Mouse (Mus musculus): ENCODE data around the gene Prkar1b. TPM values are rescaled to one million over a fixed set of nuclear protein-coding genes. Genes with fewer than 3 reads are reported as not detected.

Prkar1b gene
- polyA plus RNA-seq, 1 experiment: 3.8 TPM

GRCm38 (mm10) chr5:139166781-139167361, 17.1 kb upstream of the Prkar1b start:
- no peak for TF ChIP-seq CTCF (IDR thresholded peaks at IDR 0.05; ENCODE audit: extremely low read depth, insufficient read length, insufficient replicate concordance, low read depth, low read length)
- TF ChIP-seq POLR2A (IDR thresholded peaks at IDR 0.05; ENCODE audit: low read depth, low read length): no peak
- no peak overlapping the region for H3K4me3 ChIP-seq (ENCODE audit: low read depth, low read length)
- no peaks in the 10 kb centered on the region for H3K4me1 ChIP-seq (ENCODE audit: control insufficient read depth, insufficient read depth, insufficient read length, low read length)
- no peak overlapping the region for H3K27ac ChIP-seq (ENCODE audit: insufficient read depth, low read depth, low read length)
- WGBS: 84% methylated on average over 6 of the region's 6 CpGs
- H3K36me3 ChIP-seq (ENCODE audit: control insufficient read depth, insufficient read depth, low read length): peaks cover 26% of the 10 kb centered on the region
- no peaks in the 10 kb centered on the region for H3K27me3 ChIP-seq (ENCODE audit: control insufficient read depth, insufficient read depth, low read length)

- 82% methylated on average over 10 of the region's 10 CpGs for WGBS
- Histone ChIP-seq H3K27ac (ENCODE audit: insufficient read depth, low read depth, low read length) (peak overlapping the region; percentile 31; the same call in 1 of the 2 replicates), H3K27me3 (ENCODE audit: control insufficient read depth, insufficient read depth, low read length) (no peaks in the 10 kb centered on the region), H3K4me1 (ENCODE audit: control insufficient read depth, insufficient read depth, insufficient read length, low read length) (no peaks in the 10 kb centered on the region), H3K36me3 (ENCODE audit: control insufficient read depth, insufficient read depth, low read length) (peaks cover 17% of the 10 kb centered on the region), H3K4me3 (ENCODE audit: low read depth, low read length) (no peak overlapping the region)
- TF ChIP-seq CTCF (IDR thresholded peaks at IDR 0.05; ENCODE audit: extremely low read depth, insufficient read length, insufficient replicate concordance, low read depth, low read length) (no peak), POLR2A (IDR thresholded peaks at IDR 0.05; ENCODE audit: low read depth, low read length) (no peak)
Measured at GRCm38 (mm10) chr5:139161632-139162031, 11.8 kb upstream of the Prkar1b start.

- WGBS: 73% methylated on average over 8 of the region's 8 CpGs
- TF ChIP-seq POLR2A (IDR thresholded peaks at IDR 0.05; ENCODE audit: low read depth, low read length) (no peak), CTCF (IDR thresholded peaks at IDR 0.05; ENCODE audit: extremely low read depth, insufficient read length, insufficient replicate concordance, low read depth, low read length) (no peak)
- no peaks in the 10 kb centered on the region for H3K27me3 ChIP-seq (ENCODE audit: control insufficient read depth, insufficient read depth, low read length)
- H3K4me3 ChIP-seq (ENCODE audit: low read depth, low read length): no peak overlapping the region
- peaks cover 16% of the 10 kb centered on the region for H3K36me3 ChIP-seq (ENCODE audit: control insufficient read depth, insufficient read depth, low read length)
- no peaks in the 10 kb centered on the region for H3K4me1 ChIP-seq (ENCODE audit: control insufficient read depth, insufficient read depth, insufficient read length, low read length)
- no peak overlapping the region for H3K27ac ChIP-seq (ENCODE audit: insufficient read depth, low read depth, low read length)
Measured at GRCm38 (mm10) chr5:139160899-139161298, 11.1 kb upstream of the Prkar1b start.

- TF ChIP-seq CTCF (IDR thresholded peaks at IDR 0.05; ENCODE audit: extremely low read depth, insufficient read length, insufficient replicate concordance, low read depth, low read length): no peak
- under 1% methylated on average over 45 of the region's 45 CpGs for WGBS
- Histone ChIP-seq H3K27ac (ENCODE audit: insufficient read depth, low read depth, low read length) (no peak overlapping the region), H3K4me1 (ENCODE audit: control insufficient read depth, insufficient read depth, insufficient read length, low read length) (peaks cover 5% of the 10 kb centered on the region; the same call in 1 of the 2 replicates), H3K4me3 (ENCODE audit: low read depth, low read length) (peak overlapping the region; percentile 67), H3K36me3 (ENCODE audit: control insufficient read depth, insufficient read depth, low read length) (peaks cover 15% of the 10 kb centered on the region), H3K27me3 (ENCODE audit: control insufficient read depth, insufficient read depth, low read length) (no peaks in the 10 kb centered on the region)
Measured at GRCm38 (mm10) chr5:139150603-139151031, 816 bp upstream of the Prkar1b start.

GRCm38 (mm10) chr5:139149006-139149672, 662 bp downstream of the Prkar1b start:
- Histone ChIP-seq H3K27me3 (ENCODE audit: control insufficient read depth, insufficient read depth, low read length) (no peaks in the 10 kb centered on the region), H3K36me3 (ENCODE audit: control insufficient read depth, insufficient read depth, low read length) (peaks cover 8% of the 10 kb centered on the region; the same call in 1 of the 2 replicates), H3K27ac (ENCODE audit: insufficient read depth, low read depth, low read length) (peak overlapping the region; percentile 5; the same call in 1 of the 2 replicates), H3K4me1 (ENCODE audit: control insufficient read depth, insufficient read depth, insufficient read length, low read length) (peaks cover 5% of the 10 kb centered on the region; the same call in 1 of the 2 replicates), H3K4me3 (ENCODE audit: low read depth, low read length) (peak overlapping the region; percentile 68)
- TF ChIP-seq POLR2A (IDR thresholded peaks at IDR 0.05; ENCODE audit: low read depth, low read length) (no peak), CTCF (IDR thresholded peaks at IDR 0.05; ENCODE audit: extremely low read depth, insufficient read length, insufficient replicate concordance, low read depth, low read length) (no peak)
- 19% methylated on average over 11 of the region's 11 CpGs for WGBS

GRCm38 (mm10) chr5:139147178-139148078, 2.4 kb downstream of the Prkar1b start:
- Histone ChIP-seq H3K4me3 (ENCODE audit: low read depth, low read length) (no peak overlapping the region), H3K4me1 (ENCODE audit: control insufficient read depth, insufficient read depth, insufficient read length, low read length) (peaks cover 5% of the 10 kb centered on the region; the same call in 1 of the 2 replicates), H3K36me3 (ENCODE audit: control insufficient read depth, insufficient read depth, low read length) (no peaks in the 10 kb centered on the region), H3K27ac (ENCODE audit: insufficient read depth, low read depth, low read length) (no peak overlapping the region), H3K27me3 (ENCODE audit: control insufficient read depth, insufficient read depth, low read length) (no peaks in the 10 kb centered on the region)
- WGBS: 91% methylated on average over 14 of the region's 14 CpGs
- TF ChIP-seq POLR2A (IDR thresholded peaks at IDR 0.05; ENCODE audit: low read depth, low read length) (no peak), CTCF (IDR thresholded peaks at IDR 0.05; ENCODE audit: extremely low read depth, insufficient read length, insufficient replicate concordance, low read depth, low read length) (no peak)

Data from small intestine, adult 2 months (tissue).